Mouse (Mus musculus): ENCODE measurements around the gene Ttc26. TPM values are rescaled to one million over a fixed set of nuclear protein-coding genes. Genes with fewer than 3 reads are reported as not detected.
"Not testable (repeated sequence)": the region's sequence is repeated elsewhere in the genome, so short reads cannot be mapped to it uniquely, and the experiment has no call there.

Ttc26 gene
- polyA plus RNA-seq, 1 experiment from 2014 or later, result 12.4 TPM

GRCm38 (mm10) chr6:38433261-38434033 lies 52.2 kb downstream of the Ttc26 start, which contains the start of gene Ubn2:
Gene Ubn2, plus strand, starts transcription at chr6:38433950.
- Histone ChIP-seq H3K9ac (replicated peaks) (peak within 1 kb of the TSS; percentile 99), H3K9me3 (no peaks in the 10 kb centered on the region), H3K4me1 (peaks cover 9% of the 10 kb centered on the region), H3K4me2 (replicated peaks) (peak within 1 kb of the TSS; percentile 86), H3K27me3 (no peaks in the 10 kb centered on the region), H3K36me3 (no peaks in the 10 kb centered on the region), H3K27ac (replicated peaks) (peak within 1 kb of the TSS; percentile 99), H3K4me3 (peak within 1 kb of the TSS; percentile 98)
- under 1% methylated on average over 64 of the region's 64 CpGs for WGBS
- peak; percentile 98 for ATAC-seq (ENCODE audit: low FRiP score, low read depth)

DNA sequence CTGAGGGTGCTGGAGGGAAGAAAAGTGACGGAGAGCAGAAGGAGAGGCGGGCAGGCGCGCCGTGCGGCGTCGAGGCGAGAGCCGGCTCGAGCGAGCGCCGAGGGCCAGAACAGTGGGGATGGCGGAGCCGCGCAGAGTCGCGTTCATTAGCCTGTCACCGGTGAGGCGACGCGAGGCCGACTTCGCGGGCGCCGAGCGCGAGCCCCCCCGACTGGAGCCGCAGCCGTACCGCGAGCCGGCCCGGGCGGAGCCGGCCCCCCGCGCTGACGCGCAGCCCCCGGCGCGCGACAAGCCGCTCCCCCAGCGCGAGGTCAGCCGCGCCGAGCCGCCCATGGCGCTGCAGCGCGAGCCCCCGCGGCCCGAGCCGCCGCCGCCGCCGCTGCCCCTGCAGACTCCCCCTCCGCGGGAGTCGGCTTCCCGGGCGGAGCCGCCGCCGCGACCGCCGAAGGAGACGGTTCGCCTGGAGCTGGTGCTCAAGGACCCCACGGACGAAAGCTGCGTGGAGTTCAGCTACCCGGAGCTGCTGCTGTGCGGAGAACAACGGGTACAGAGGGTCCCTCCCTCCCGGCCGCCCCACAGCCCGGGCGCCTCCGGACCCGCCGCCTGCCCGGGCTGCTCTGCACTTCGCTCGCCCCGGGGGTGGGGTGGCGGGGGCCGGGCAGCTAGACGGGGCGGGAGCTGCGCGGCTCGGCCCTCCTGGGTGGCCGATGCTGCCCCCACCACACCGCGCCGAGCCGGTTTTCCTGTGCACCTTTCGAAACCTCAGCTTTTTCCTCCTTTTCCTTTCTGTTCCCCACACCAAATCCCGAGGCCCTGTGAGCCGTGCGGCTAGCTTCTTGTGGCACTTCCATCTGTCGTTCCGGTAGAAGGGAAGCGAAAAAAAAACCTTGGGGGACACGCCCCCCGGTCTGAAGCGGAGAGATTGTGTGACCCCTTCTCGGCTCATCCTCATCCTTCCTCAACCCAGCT lies 53.1 kb downstream of the Ttc26 start:
- H3K4me1 ChIP-seq, result peaks cover 9% of the 10 kb centered on the region
- under 1% methylated on average over 69 of the region's 118 CpGs for WGBS

GRCm38 (mm10) chr6:38443842-38444241 lies 62.6 kb downstream of the Ttc26 start:
- Histone ChIP-seq H3K9me3 (no peaks in the 10 kb centered on the region), H3K4me3 (no peak overlapping the region), H3K27me3 (no peaks in the 10 kb centered on the region), H3K27ac (replicated peaks) (no peak overlapping the region), H3K9ac (replicated peaks) (no peak overlapping the region), H3K4me1 (no peaks in the 10 kb centered on the region), H3K4me2 (replicated peaks) (no peak overlapping the region), H3K36me3 (peaks cover 54% of the 10 kb centered on the region)
- no peak for ATAC-seq (ENCODE audit: low FRiP score, low read depth)
- WGBS, result 87% methylated on average over 3 of the region's 3 CpGs

More for the DNA sequence above, 53.1 kb downstream of the Ttc26 start:
- peak overlapping the region; percentile 99 for H3K27ac ChIP-seq (replicated peaks)
- H3K9ac ChIP-seq (replicated peaks), result peak overlapping the region; percentile 99
- no peaks in the 10 kb centered on the region for H3K9me3 ChIP-seq
- no peaks in the 10 kb centered on the region for H3K36me3 ChIP-seq
- peak; percentile 77 for ATAC-seq (ENCODE audit: low FRiP score, low read depth)
- peak overlapping the region; percentile 86 for H3K4me2 ChIP-seq (replicated peaks)
- peak overlapping the region; percentile 98 for H3K4me3 ChIP-seq
- no peaks in the 10 kb centered on the region for H3K27me3 ChIP-seq

- ATAC-seq (ENCODE audit: low FRiP score, low read depth), result no peak
- Histone ChIP-seq H3K36me3 (peaks cover 72% of the 10 kb centered on the region), H3K27me3 (no peaks in the 10 kb centered on the region), H3K27ac (replicated peaks) (no peak overlapping the region), H3K4me1 (no peaks in the 10 kb centered on the region), H3K9ac (replicated peaks) (no peak overlapping the region), H3K4me2 (replicated peaks) (no peak overlapping the region), H3K9me3 (no peaks in the 10 kb centered on the region), H3K4me3 (no peak overlapping the region)
- 83% methylated on average over 2 of the region's 2 CpGs for WGBS
These were observed 67.0 kb downstream of the Ttc26 start for GRCm38 (mm10) chr6:38448295-38448694.

DNA sequence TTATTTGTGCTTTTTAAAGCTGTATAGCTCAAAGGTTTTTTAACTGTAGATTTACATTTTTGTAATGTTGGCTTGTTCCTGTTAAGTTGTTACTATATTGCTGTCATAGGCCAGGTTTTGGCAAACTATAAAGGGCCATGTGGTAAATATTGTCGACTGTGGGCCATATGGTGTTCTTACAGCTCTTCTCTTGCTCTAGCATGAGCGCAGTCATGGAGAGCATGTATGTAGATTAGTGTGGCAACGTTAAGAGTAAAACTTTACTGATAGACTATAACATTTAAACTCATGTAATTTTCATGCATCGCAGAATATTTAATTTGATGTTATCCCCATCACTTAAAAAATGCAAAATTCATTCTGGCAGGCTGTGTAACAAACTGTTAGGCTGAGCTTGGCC lies 71.8 kb downstream of the Ttc26 start:
- 94% methylated on average over 4 of the region's 4 CpGs for WGBS
- ATAC-seq (ENCODE audit: low FRiP score, low read depth), result no peak
- no peak overlapping the region for H3K4me3 ChIP-seq

GRCm38 (mm10) chr6:38456425-38456824 lies 75.2 kb downstream of the Ttc26 start:
- ATAC-seq (ENCODE audit: low FRiP score, low read depth); H3K27me3 ChIP-seq; H3K4me3 ChIP-seq; H3K27ac ChIP-seq (replicated peaks); H3K9me3 ChIP-seq; H3K4me2 ChIP-seq (replicated peaks); H3K9ac ChIP-seq (replicated peaks); H3K4me1 ChIP-seq: not testable (repeated sequence)
- peaks cover 52% of the 10 kb centered on the region for H3K36me3 ChIP-seq

More for the DNA sequence above, 71.8 kb downstream of the Ttc26 start:
- Histone ChIP-seq H3K27me3 (no peaks in the 10 kb centered on the region), H3K4me1 (no peaks in the 10 kb centered on the region), H3K9ac (replicated peaks) (no peak overlapping the region), H3K36me3 (peaks cover 67% of the 10 kb centered on the region), H3K9me3 (no peaks in the 10 kb centered on the region), H3K4me2 (replicated peaks) (no peak overlapping the region), H3K27ac (replicated peaks) (no peak overlapping the region)

DNA sequence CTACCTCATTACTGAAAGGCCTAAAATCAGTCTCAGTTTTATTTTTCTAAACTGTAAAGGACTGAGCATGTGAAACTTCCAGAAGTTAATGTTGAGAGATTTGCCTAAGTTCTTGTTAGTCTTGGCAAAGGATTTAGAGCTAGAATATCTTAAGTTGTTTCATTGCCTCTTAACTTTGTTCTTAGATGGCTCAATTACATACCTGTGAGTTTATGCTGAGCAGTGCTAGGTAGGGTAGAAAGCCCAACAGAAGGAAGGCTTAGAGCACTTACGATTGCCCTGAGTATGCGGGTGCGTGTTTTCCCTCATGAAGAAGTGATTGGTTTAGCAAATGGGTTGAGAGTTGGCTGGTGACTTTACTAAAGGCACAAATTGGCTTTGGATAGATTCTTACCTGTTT lies 76.8 kb downstream of the Ttc26 start:
- WGBS, result 95% methylated on average over 3 of the region's 3 CpGs
- H3K27me3 ChIP-seq, result no peaks in the 10 kb centered on the region
- no peak overlapping the region for H3K4me2 ChIP-seq (replicated peaks)
- H3K36me3 ChIP-seq, result peaks cover 48% of the 10 kb centered on the region
- ATAC-seq (ENCODE audit: low FRiP score, low read depth), result no peak
- H3K4me3 ChIP-seq, result no peak overlapping the region
- no peak overlapping the region for H3K27ac ChIP-seq (replicated peaks)
- H3K4me1 ChIP-seq, result no peaks in the 10 kb centered on the region
- H3K9me3 ChIP-seq, result no peaks in the 10 kb centered on the region
- H3K9ac ChIP-seq (replicated peaks), result no peak overlapping the region

DNA sequence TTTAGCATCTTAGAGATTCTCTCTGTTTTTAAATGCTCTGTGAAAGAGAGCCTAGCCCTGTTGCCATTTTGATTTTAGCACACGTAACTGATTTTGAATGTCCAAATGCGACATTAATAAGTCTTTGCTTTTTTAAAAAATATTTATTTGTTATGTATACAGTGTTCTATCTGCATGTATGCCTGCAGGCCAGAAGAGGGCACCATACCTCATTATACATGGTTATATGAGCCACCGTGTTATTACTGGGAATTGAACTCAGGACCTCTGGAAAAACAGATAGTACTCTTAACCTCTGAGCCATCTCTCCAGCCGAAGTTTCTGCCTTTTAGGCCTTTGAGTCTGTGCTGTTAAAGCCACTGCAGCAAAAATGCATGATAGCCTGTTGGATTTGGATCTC lies 88.3 kb downstream of the Ttc26 start:
- no peak overlapping the region for H3K9ac ChIP-seq (replicated peaks)
- peaks cover 59% of the 10 kb centered on the region for H3K36me3 ChIP-seq
- 92% methylated on average over 4 of the region's 4 CpGs for WGBS

More for the DNA sequence above, 88.3 kb downstream of the Ttc26 start:
- no peaks in the 10 kb centered on the region for H3K9me3 ChIP-seq
- H3K27me3 ChIP-seq, result no peaks in the 10 kb centered on the region
- no peaks in the 10 kb centered on the region for H3K4me1 ChIP-seq
- no peak overlapping the region for H3K27ac ChIP-seq (replicated peaks)
- ATAC-seq (ENCODE audit: low FRiP score, low read depth), result no peak
- H3K4me2 ChIP-seq (replicated peaks), result no peak overlapping the region
- no peak overlapping the region for H3K4me3 ChIP-seq

Other genes with a start within 250 kb of the Ttc26 start
- 11.7 and 13.7 TPM in 2 replicates for gene D630045J12Rik, start 127.5 kb upstream of the Ttc26 start, polyA plus RNA-seq (2016; fragmentation: Nextera tagmentation; extraction: Ambion mirVana)
- gene Zc3hav1l, start 82.2 kb upstream of the Ttc26 start, polyA plus RNA-seq (2016; fragmentation: Nextera tagmentation; extraction: Ambion mirVana), result 12.2 and 15.0 TPM in 2 replicates
- gene Zc3hav1, start 26.9 kb upstream of the Ttc26 start, polyA plus RNA-seq (2016; fragmentation: Nextera tagmentation; extraction: Ambion mirVana), result 1.8 and 2.6 TPM in 2 replicates
- 25.3 and 26.4 TPM in 2 replicates for gene Ubn2, start 52.5 kb downstream of the Ttc26 start, polyA plus RNA-seq (2016; fragmentation: Nextera tagmentation; extraction: Ambion mirVana)
- gene Fmc1, start 152.0 kb downstream of the Ttc26 start, polyA plus RNA-seq (2016; fragmentation: Nextera tagmentation; extraction: Ambion mirVana), result 131 and 133 TPM in 2 replicates
- gene Luc7l2, start 169.9 kb downstream of the Ttc26 start, polyA plus RNA-seq (2016; fragmentation: Nextera tagmentation; extraction: Ambion mirVana), result 43.8 and 50.8 TPM in 2 replicates

All from midbrain, embryonic 12.5 days (tissue).